Mouse (Mus musculus): ENCODE measurements around the gene Rad23a. TPM values are rescaled to one million over a fixed set of nuclear protein-coding genes. Genes with fewer than 3 reads are reported as not detected.

Rad23a gene
- total RNA-seq, 2 experiments from 2014 or later = 59.5 to 72.0 TPM

DNA sequence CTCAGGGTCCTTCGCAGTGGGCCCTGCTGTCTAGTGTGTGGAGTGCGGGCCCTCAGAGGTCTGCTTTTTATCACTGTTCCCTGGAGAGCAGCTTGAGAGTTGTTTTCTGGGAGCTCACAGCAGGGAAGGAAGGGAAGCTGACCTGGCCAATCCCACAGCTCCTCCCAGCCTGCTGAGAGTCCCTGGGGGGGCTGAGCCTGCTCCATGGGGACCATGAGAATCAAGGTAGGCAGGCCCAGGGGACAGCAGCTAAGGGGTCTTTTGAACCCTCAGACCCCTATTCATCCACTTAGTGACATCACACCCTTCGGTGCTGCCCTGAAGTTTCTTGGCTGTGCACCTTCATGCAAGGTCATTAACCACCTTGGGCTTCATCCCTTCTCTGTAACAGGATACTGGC, 17.7 kb downstream of the Rad23a start, which contains the start of gene Dand5:
Gene Dand5, minus strand, starts transcription at position 101 of the 400 bp plus-strand sequence.
- intact Hi-C loops (cut with DNase I) = no loop called here
- DNase-seq (ENCODE audit: low spot score in 2 of 2) = no peak

DNA sequence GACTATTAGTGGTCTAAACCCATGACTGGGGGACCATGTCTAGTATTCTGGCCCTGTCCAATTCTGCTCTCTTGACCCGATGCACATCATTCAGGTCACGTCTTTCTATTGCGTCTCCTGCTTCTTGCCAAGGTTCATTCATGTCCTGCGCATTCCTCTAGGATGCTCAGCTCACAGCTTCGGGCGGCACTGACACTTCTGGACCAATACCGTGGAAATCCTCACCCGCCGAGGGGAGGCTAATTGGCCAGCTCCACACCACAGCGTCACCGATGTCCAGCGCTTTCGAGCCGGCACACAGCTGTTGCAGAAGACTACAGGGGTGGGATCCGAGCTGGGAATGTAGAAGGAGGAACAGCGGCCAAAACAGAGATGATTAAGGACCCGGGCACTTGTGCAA, 24.3 kb downstream of the Rad23a start:
- no peak for DNase-seq (ENCODE audit: low spot score in 2 of 2)
- intact Hi-C loops (cut with DNase I) = loop anchor here (5.0 kb wide), 1 partner anchor 179 kb away; no protein-coding TSS in a partner anchor

DNA sequence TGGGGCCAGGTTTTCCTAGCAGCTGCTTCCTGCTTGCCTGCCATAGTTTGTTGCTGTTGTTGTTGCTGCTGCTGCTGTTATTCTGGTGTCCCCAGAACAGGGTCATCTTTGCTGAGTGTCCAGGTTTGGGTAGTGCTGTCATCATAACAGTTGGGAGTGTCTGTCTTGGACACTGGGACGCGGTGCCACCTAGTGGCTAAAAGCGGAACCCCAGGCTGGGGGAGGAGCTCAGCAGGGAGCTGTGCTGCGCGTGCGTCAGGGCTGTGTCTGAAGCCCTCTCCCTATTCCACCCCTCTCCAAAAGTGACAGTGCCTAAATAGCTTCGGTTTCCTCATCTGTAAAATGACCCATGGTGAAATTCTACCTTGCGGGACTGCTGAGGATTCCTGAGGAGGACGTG, 24.9 kb downstream of the Rad23a start:
- peak; percentile 97 to 98 for DNase-seq (ENCODE audit: low spot score in 2 of 2)
- intact Hi-C loops (cut with DNase I) = loop anchor here (5.0 kb wide), 1 partner anchor 178 kb away; no protein-coding TSS in a partner anchor

DNA sequence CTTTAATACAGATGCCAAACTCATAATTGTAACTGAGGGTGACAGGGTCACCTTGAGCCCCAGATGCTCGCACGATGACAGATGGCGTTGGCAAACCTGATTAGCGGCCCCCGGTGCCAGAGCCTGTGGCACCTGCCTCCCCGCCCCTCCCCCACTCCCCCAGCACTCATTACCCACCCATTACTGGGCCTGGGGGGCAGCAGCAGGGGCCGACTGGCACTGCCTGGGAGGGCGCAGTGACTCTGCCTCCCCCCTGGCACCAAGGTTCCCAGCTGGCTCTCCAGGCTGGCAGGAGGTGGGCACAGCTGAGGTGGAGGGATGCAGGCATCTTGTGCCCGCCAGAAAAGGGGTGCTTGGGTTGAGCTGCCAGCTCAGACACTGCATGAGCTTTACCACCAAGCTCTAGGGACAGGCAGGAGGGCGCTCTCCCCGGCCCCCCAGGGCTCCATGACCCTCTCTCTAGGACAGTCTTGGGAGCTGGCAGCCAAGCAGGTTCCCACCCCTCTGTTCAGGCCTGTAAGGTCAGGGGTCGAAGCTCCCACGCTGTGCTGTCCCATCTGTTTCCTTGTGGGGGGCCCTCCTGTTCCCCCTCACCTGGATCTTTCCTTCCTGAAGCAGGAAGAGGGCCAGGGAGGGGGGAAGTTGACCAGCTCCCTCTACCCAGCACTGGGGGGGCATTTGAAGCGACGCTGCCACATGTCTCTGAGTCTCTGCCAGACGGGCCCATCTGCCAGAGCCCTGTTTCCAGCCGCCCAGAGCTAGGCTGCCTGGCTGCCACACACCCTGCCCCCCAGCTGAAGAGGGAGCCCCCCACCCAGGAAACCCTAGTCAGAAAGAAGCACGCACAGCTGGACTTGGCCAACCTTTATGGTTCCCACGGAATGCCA, 25.7 kb downstream of the Rad23a start:
- no peak for DNase-seq (ENCODE audit: low spot score in 2 of 2)
- intact Hi-C loops (cut with DNase I) = loop anchor here (5.0 kb wide), 2 partner anchors 177 to 222 kb away; no protein-coding TSS in a partner anchor

DNA sequence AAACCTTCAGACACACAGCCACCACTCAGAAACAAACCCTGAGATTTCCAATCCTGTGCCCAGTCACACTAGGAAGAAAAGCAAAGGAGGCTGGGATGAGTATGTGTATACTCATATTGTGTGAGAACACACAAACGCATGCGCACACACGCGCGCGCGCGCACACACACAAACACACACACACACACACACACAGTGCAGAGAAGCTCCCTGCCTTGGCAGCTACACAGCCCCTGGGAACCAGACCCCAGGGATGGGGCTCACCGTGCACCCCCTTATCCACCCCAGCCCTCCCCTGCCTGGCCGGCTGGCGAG, 26.3 kb downstream of the Rad23a start:
- intact Hi-C loops (cut with DNase I) = loop anchor here (5.0 kb wide), 1 partner anchor 222 kb away; no protein-coding TSS in a partner anchor

DNA sequence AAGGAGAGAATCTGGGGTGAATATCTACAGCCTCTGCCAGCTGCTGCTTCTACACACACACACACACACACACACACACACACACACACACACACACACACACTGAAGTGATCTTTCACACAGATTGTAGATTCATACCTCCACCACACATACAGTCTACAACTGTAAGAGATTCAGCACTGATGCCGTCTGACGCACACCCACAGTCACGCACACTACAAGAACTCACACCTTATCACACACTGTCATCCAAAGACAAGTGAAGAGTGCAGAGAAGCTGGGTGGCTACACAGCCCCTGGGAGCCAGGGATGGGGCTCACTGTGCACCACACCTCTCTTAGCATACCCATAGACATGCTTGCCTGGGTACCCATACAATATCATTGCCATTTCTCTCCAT, 26.6 kb downstream of the Rad23a start:
- intact Hi-C loops (cut with DNase I) = loop anchor here (1.0 to 5.0 kb wide), 3 partner anchors 105 to 222 kb away; no protein-coding TSS in a partner anchor
- peak in 1 of 2 experiments; percentile 69 for DNase-seq (ENCODE audit: low spot score in 2 of 2)

More for the DNA sequence above, 26.3 kb downstream of the Rad23a start:
- DNase-seq (ENCODE audit: low spot score in 2 of 2) = no peak

DNA sequence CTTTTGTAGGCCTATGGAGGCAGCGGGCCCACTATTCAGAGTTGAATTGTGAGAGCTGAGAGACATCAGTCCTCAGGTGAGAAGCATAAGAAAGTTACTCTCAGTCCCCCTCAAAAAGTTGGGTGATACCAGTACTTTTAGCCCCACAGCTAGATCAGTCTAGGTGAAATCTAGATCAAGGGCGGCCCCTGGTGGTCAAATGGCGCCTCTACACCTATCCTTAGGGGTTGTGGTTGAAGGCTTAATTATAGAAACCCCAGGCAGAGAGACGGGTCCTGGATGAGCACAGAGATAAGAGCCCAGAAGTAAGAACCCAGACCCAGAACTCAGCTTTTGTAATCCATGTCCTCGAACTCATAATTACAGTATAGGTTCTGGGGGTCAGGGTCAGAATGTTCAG, 27.4 kb downstream of the Rad23a start:
- intact Hi-C loops (cut with DNase I) = loop anchor here (1.0 to 5.0 kb wide), 3 partner anchors 104 to 221 kb away; no protein-coding TSS in a partner anchor

DNA sequence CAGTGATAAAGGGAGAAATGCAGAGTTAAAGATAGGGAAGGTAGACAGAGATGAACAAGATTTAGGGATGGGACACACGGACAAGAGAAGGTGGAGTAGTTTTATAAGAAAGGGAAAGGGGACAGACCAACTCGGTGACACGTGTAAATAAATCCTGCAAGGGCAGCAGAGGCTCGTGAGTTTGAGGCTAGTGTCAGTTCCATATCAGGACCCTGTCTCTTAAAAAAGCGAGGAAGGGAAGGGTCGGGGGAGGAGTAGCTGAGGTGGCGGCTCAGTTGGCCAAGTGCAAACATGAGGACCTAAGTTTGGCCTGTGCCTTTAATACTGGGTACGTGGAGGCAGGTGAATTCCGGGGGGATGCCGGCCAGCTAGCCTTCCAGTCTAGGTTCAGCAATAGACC, 29.2 kb downstream of the Rad23a start:
- intact Hi-C loops (cut with DNase I) = loop anchor here (5.0 kb wide), 1 partner anchor 219 kb away; no protein-coding TSS in a partner anchor
- DNase-seq (ENCODE audit: low spot score in 2 of 2) = no peak

More for the DNA sequence above, 27.4 kb downstream of the Rad23a start:
- DNase-seq (ENCODE audit: low spot score in 2 of 2) = peak; percentile 87 to 90

DNA sequence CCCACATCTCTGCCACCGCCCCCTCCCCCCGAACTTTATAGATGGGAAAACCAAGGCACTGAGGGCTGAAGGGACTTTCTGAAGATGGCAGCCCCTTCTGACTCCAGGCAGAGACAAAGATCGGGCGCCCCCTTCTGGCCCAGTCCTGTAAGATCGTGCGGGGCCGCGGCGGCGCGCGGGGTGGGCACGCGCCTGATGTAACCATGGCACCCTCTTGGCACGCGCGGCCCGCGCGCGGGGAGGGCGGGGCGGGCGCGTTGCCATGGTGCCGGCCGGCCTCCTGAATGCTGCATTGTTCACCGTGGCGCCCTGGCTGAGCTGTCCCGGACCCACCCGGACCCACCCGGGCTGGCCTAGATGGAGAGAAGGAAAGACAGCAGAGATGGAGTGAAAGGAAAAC, 29.6 kb downstream of the Rad23a start:
- intact Hi-C loops (cut with DNase I) = loop anchor here (1.0 to 5.0 kb wide), 2 partner anchors 74 to 219 kb away; no protein-coding TSS in a partner anchor
- peak; percentile 98 for DNase-seq (ENCODE audit: low spot score in 2 of 2)

DNA sequence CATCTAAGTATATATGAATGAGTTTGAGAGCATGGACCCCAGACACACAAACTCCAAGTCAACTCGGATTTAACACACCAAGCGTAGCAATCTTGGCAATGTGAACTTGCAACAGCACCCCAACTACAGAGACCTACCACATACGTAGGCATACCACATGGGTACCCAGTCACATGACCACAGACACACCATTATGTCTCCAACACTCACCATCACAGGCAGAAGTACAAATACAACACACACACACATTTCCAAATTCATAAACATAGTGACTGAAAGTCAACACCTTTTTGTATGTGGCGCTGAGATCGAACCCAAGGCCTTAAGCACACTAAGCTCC, 30.6 kb downstream of the Rad23a start:
- intact Hi-C loops (cut with DNase I) = loop anchor here (1.0 to 5.0 kb wide), 2 partner anchors 73 to 218 kb away; no protein-coding TSS in a partner anchor
- DNase-seq (ENCODE audit: low spot score in 2 of 2) = no peak

DNA sequence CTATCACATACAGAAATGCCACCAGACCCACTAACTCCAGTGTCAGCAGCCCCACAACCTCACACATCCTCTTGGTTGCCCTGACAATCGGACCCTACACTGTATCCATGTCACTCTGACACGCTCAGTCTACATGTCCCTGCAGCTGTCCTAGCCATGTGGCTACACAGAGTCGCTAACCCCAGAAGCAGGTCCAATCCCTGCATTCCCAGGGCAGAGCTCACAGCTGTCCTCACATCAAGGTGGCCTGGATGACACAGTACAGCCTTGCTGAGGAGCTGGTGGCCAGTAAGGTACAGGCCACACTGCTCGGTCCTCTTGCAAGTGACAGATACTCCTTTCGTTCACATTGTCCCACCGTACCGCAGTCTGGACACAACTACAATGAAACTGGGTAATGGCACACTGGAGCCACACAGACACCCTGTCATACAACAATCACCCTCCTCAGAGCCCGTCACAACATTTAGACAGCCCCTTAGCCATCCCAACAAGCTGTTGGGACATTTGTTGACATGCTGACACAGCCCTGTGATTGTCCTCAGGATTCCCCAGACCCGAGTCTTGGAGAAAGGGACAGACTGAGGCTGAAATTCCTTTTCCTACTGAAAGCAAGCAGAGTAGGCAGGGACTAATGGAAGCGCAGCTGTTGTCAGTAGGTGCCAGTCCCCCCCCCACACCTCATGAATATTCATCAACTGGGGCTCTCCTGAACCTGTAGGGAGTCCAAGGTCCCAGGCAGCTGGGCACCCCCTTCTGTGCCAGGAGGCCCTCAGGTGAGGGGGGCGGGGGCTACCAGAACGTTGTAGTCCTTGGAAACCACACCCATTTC, 31.1 kb downstream of the Rad23a start:
- intact Hi-C loops (cut with DNase I) = no loop called here
- no peak for DNase-seq (ENCODE audit: low spot score in 2 of 2)

DNA sequence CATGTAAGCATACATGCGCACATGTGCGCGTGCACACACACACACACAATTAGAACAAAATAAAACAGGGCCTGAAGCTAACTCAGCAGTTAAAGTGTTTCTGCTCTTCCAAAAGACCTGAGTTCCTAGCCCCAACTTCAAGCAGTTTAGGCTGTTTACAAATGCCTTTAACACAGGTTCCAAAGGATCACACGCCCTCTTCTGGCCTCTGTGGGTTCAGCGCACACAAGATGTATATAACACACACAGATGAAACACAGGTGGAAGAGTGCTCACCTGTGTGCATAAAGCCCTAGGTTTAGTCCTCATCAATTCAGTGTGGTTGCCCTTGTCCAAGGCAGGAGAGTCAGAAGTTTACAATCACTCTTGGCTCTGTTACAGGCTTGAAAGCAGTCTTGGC, 34.4 kb downstream of the Rad23a start:
- intact Hi-C loops (cut with DNase I) = no loop called here

DNA sequence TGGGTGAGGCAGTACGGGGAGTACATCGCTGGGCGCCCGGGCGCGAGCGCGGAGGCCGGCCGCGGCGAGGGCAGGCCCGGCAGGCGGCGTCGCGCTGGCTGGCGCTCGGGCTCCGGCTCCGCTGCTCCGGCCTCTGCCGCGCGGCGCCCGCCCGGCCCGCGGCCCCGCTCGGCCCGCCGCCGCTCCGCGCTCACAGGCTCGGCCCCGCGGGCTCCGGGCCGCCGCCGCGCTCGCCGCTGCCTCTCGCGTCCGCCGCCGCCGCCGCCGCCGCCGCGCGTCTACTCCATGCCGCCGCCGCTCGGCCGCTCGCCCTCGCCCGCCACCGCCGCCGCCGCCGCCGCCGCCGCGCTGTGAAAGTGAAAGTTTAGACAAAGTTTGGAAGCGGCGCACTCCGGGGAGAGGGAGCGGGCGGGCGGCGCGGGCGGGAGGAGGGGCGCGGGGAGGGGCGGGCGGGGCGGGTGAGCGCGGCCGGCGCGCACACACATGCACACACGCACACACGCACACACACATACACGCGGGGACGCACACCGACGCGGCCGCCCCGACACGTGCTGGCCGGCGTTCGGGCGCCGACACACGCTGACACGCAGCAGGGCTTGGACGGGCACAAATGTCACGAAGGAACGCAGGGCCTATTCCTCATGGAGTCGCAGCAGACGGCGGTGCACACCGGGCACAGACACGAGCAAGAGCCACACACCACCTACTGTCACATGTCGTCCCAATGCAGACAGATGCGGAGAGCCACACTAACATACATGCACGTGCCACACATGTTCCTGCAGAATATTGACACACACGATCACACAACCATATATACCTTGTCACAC, 40.2 kb downstream of the Rad23a start, which contains the start of gene Nfix:
Gene Nfix, minus strand, starts transcription at position 346 of the 833 bp plus-strand sequence.
- DNase-seq (ENCODE audit: low spot score in 2 of 2) = peak; percentile 55 to 85
- intact Hi-C loops (cut with DNase I) = loop anchor here (2.0 kb wide), 1 partner anchor 21 kb away; no protein-coding TSS in a partner anchor

More for the DNA sequence above, 34.4 kb downstream of the Rad23a start:
- no peak for DNase-seq (ENCODE audit: low spot score in 2 of 2)

DNA sequence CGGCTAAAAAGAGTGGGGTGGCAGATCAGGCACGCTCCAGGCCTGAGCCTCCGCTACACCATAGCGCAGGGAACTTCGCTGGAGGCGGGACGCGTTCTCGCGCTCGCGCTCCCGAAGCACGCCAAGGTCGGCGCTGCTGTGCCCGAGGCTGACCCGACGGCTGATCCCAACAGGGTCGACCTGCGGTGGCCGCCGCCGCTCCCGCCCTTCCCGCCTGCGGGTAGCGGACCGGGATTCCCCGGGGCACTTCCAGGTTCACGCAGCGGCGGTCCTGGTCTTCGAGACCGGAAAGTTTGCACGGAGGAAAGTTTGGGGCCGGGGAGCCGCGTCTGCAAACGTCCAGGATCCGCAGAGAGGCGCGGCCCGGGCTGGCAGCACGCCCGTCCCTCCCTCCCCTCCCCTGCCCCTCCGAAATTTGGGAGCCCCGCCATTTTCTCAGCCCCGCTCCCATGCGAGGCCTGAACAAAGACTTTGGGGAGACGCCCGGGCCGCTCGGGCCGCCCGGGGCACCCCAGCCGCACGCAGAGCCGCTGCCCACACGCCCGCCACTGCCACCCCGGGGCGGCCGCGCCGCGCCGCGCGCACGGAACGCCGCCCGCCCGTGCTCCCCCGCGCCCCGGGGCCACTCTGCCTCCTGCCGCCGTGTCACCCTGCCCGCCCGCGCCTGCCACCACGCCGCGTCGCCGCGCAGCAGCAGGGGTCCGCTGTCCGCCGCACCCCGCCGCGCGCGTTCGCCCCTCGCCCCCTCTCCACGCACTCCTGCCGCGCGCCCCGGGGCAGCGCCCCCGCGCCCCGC, 41.1 kb downstream of the Rad23a start:
- intact Hi-C loops (cut with DNase I) = loop anchor here (2.0 kb wide), 1 partner anchor 21 kb away; no protein-coding TSS in a partner anchor
- no peak for DNase-seq (ENCODE audit: low spot score in 2 of 2)

DNA sequence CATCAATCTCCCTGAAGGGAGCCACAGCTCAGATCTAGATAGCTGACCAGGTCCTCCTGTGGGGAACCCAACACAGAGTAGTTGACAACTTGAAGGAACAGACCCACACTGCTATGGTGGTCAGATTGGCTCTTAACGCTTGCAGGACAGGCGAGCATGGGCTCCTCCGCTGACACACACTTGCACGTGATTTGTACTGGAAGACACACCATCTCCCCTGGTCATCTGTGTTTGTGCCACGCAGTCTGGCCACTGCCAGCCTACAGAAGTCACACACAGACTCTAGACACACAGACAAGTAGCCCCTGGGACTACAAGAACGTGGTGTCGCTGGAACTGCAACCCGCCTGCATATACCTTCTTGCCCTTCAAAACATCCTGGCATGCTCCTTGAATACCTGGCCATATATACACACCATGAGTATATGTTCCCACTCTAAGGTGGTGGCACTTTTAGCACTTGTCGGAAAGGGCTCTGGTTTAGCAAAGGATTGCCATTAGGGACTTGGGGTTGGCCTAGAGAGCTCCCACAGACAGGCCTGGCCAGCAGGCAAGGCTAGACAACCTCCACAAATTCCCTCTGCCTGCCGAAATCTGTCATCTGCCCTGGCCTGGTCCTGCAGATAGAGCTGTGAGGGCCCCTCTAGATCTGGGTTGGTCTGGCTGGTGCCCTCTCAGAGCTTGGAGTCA, 41.9 kb downstream of the Rad23a start:
- intact Hi-C loops (cut with DNase I) = loop anchor here (2.0 kb wide), 1 partner anchor 20 kb away; no protein-coding TSS in a partner anchor
- no peak for DNase-seq (ENCODE audit: low spot score in 2 of 2)

DNA sequence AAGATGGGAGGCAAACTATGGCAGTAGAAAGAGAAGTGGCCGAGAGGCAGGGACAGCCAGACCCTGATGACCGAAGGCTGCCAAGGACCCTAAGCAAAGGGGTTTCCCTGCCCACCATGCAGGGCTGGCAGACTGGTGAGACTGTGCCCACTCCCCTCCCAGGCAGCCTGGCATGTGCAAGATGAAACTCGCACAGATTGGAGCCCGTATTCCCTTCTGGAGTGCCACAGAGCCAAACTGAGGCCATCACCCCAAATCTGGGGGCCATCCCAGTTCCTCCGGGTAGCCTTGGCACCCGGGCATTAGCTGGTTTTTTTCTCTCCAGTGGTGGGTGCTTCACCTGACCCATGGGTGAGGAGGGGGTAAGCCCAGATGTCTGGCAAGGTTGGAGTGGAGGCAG, 42.5 kb downstream of the Rad23a start:
- no peak for DNase-seq (ENCODE audit: low spot score in 2 of 2)
- intact Hi-C loops (cut with DNase I) = loop anchor here (2.0 kb wide), 1 partner anchor 19 kb away; no protein-coding TSS in a partner anchor

DNA sequence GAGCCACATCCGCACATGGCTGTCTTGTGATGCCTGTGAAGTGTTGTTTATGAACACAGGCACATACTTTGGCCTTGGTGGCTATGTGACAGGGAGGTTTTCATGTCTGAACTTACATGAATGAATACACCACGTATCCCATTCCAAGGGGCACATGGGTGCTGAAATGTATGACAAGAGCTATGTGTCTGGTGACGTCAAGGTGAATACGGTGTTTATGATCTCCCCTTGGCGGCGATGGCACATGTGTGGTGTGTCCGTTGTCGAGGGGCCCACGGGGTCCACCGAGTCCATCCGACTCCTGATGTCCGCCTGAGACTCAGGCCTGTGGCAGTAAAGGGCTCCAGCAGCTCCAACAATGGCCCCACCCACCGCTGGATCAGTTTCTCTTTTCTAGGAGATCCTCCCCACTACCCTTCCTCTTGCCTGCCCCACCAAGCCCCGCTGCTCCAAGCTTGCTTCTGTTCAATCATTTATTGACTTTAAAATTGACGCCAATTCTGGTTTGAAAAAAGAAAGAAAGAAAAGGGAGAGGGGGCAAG, 43.1 kb downstream of the Rad23a start:
- DNase-seq (ENCODE audit: low spot score in 2 of 2) = no peak
- intact Hi-C loops (cut with DNase I) = no loop called here

Data from left cerebral cortex, postnatal 14 days (tissue).